Mouse (Mus musculus) embryonic stem cell, embryonic (primary cell): ENCODE results near the gene Mindy4b-ps.

Experiments
- CTCF ChIA-PET, 4 experiments: fragments of 300-600 bp in 2 of 4; fragments of 350-600 bp in 2 of 4; sonication (Branson Sonifier 250); formaldehyde crosslinking; loops; one replicate each; lab custom pipeline; 2022; ENCODE audit warnings: inconsistent platforms in 2 of 4; lab: Charles Lee
- POLR2A ChIA-PET, 4 experiments: fragments of 300-600 bp in 2 of 4; fragments of 350-600 bp in 2 of 4; sonication (Branson Sonifier 250); formaldehyde crosslinking; loops; one replicate each; lab custom pipeline; 2022; ENCODE audit warnings: antibody characterized with exemption in 4 of 4, inconsistent platforms in 1 of 4; lab: Charles Lee

Gene Mindy4b-ps

DNA sequence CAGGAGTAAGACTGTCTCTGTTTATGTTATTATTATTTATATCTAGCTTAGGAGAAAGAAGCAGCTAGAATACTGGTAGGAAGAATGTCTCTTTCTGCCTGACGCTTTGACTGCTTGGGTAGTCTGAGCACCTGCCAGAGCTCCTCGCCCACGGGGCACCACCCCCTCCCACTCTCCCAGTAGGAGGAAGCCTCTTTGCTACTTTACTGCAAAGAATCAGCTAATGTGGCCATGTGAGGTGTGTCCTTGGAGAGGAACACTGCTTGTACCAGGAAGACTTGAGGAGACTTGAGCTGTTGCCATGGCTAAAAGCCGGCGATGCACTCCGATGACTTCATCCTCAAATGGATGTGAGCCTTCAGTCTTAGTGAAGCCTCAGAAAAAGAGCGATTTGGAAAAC is 32.6 kb downstream of the Mindy4b-ps start:
- ChIA-PET POLR2A (no interaction called here), CTCF (no interaction called here)

DNA sequence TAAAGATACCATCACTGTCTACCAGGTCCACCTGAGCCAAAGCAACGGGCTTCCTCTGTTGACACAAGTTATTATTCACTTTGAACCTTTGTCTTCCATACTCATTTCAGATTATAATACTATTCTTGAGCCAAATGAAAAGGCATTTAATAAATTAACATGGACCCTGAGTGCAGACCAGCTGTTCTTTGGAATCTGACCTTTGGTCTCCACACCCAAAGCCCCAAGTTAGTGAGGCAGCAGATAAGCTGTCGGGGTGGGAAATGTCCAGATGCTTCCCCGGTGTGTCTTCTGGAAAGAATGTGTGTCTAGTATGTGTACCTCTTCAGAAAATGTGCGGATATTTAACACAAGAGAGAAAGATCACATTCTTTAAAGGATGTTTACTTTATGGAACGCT is 33.1 kb downstream of the Mindy4b-ps start:
- ChIA-PET POLR2A (no interaction called here), CTCF (no interaction called here)

DNA sequence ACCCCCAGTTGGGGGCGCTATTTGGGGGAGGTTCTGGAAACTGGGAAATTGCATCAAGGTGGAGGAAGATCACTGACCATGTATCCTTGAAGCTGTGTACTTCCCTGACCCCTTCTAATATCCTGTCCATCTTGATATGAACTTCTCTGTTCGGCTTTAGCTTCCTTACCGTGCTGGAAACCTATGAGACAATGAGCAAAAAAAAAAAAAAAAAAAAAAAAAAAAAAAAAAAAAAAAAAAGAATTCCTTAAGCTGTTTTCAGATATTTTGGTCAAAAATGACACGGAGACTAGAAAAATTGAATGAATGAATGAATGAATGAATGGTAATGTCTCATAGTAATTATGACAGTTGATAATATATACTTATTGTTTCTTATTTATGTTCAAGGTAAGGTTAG is 35.6 kb downstream of the Mindy4b-ps start:
- ChIA-PET CTCF (interaction anchor here (0.6 to 1.9 kb wide), 24 partner anchors 8 to 174 kb away, joined by 3 to 12 read pairs (median 3); no protein-coding TSS in a partner anchor), POLR2A (interaction anchor here in 2 of 4 experiments (0.6 kb wide), 2 partner anchors 221 to 517 kb away, joined by 3 read pairs; no protein-coding TSS in a partner anchor)

DNA sequence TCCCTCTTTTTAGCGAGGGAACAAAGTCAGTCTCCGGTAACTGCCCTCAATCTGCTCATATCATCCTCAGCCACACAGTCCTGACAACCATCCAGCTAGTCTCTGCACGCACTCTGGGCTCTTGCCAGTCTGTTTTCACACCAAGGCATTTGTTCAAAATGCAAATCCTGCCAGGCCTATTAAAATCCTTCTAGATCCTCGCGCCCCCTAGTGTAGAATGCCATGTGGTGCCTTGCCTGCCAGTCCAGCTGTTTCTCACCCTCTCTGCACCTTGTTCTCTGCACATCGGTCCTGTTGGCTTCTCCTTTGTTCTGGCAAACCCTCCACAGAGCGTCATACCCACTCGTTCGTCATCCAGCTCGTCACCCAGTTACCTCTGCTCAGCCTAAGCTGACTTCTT is 36.2 kb downstream of the Mindy4b-ps start:
- POLR2A ChIA-PET = interaction anchor here in 1 of 4 experiments (0.6 to 0.8 kb wide), 2 partner anchors 8 to 516 kb away, joined by 3 to 4 read pairs; no protein-coding TSS in a partner anchor
- CTCF ChIA-PET = interaction anchor here (0.7 to 1.9 kb wide), 19 partner anchors 9 to 168 kb away, joined by 3 to 12 read pairs (median 3); no protein-coding TSS in a partner anchor

DNA sequence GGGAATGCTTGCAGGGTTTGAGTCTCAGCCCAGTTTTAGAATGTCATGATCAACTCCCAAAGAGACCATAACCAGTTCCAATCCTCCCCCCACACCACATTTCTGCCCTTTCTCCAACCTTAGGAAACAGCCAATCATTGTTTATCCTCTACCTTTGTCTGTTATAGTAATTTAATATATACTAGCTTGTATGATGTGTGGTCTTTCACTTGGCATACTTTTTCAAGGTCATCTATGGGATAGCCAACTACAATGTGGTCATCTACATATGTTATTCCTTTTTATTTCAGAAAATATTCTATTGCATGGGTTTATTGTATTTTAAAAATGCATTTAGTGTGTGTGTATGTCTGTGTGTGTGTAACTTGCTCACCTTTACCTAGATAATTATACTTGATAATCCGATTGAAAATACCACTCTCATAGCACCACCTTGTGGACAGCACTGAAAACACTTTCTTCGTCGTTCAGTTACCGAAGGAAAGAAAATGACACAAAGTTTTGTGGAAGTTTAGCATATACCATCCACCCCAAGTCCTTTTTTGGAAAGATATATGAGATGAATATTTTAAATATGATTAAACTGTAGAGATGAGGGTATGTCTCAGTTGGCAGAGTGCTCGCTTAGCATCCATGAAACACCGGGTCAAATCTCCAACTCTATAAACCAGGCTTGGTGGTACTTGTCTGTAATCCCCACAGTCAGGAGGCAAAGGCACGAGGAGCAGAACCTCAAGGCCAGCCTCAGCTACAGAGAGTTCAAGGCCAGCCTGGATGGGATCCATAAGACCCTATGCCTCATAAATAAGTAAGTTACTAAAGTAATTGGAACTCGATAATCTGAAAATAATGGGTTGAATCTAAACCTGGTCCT is 37.7 kb downstream of the Mindy4b-ps start:
- CTCF ChIA-PET = interaction anchor here in 1 of 4 experiments (1.0 kb wide), 1 partner anchor 127 kb away, joined by 3 read pairs; no protein-coding TSS in a partner anchor
- POLR2A ChIA-PET = no interaction called here

DNA sequence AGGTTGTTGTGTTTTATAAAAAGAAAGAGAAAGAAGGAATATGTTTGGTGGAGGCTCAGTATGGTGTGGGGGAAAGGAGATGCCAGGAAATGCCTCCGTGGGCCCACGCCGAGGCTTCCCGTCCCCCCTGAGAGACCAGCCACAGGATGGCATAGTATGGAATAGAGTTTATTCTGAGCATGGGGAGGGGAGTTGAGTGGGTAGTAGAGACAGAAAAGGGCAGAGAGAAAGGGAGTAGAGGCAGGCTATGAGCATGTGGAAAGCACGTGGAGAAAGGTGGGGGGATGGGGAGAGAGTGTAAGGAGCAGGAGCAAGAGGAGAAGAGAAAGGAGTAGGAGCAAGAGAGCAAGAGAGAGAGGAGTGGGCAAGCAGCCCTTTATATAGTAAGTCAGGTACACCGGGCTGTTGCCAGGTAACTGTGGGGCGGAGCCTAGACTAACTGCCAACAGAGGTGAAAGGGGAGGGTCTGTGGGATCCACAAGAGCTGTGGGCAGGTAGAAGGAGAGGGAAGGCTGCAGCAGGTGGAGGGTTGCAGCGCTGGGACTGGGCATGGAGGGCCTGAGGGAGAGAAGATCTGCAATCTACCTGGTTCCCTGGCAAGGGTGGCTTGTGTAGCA is 38.4 kb downstream of the Mindy4b-ps start:
- ChIA-PET POLR2A (interaction anchor here in 1 of 4 experiments (0.6 kb wide), 1 partner anchor 26 kb away, joined by 7 read pairs; no protein-coding TSS in a partner anchor), CTCF (interaction anchor here in 1 of 4 experiments (1.0 kb wide), 1 partner anchor 126 kb away, joined by 3 read pairs; no protein-coding TSS in a partner anchor)

DNA sequence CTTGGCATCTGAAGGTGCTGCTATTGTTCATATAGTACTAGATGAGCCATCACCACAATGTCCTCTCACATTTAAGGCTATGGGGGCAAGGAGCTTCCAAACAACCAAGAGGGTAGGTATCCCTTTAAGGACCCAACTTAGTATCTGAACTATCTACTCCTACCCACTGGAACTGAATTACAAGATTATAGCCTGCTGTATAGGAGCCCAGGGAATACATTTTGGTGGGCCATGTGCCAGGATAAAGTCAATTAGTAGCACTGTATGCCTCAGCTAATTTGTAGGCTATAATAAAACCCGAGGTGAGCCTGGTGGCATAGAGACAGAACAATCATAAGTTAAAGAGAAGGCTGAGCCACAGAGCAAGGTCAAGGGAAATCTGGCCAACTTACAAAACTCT is 65.7 kb downstream of the Mindy4b-ps start:
- CTCF ChIA-PET = interaction anchor here in 1 of 4 experiments (0.7 kb wide), 1 partner anchor 309 kb away, joined by 7 read pairs; no protein-coding TSS in a partner anchor
- POLR2A ChIA-PET = no interaction called here

DNA sequence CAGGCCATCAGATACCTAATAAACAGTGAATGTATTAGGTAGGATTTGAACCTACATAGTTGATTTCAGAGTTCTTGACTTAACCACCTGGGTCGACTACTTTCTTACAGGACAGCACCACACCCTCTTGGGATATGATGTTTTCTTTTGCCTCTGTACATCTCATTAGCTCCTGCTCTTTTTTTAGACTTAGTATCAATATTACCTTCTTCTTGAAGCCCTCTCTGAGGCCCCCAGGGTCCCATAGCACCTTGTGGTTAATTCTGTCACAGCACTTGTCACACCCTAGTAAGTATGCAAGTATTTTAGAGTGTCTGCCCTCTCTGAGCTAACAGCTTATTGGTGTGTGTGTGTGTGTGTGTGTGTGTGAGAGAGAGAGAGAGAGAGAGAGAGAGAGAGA is 66.3 kb downstream of the Mindy4b-ps start:
- POLR2A ChIA-PET = no interaction called here
- CTCF ChIA-PET = interaction anchor here in 1 of 4 experiments (0.7 kb wide), 1 partner anchor 310 kb away, joined by 7 read pairs; no protein-coding TSS in a partner anchor

DNA sequence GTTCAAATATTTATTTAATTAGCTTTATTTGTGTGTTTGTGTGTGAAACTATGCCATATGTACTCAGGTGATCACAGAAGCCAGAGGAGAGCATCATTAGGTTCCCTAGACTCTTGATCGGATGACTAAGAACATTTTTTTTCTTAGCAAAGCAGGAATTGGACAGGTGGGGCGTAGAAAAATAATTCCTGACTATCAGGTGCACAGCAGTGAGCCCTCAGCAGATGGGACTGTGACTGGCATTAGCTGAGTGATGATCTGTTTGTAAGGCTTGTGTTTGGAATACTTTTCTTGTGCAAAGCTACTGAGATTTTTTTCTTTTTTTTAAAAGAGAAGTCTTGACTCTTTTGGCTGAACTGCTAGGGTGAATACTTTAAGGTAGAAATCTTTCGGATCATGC is 67.8 kb downstream of the Mindy4b-ps start:
- CTCF ChIA-PET = no interaction called here
- POLR2A ChIA-PET = no interaction called here

DNA sequence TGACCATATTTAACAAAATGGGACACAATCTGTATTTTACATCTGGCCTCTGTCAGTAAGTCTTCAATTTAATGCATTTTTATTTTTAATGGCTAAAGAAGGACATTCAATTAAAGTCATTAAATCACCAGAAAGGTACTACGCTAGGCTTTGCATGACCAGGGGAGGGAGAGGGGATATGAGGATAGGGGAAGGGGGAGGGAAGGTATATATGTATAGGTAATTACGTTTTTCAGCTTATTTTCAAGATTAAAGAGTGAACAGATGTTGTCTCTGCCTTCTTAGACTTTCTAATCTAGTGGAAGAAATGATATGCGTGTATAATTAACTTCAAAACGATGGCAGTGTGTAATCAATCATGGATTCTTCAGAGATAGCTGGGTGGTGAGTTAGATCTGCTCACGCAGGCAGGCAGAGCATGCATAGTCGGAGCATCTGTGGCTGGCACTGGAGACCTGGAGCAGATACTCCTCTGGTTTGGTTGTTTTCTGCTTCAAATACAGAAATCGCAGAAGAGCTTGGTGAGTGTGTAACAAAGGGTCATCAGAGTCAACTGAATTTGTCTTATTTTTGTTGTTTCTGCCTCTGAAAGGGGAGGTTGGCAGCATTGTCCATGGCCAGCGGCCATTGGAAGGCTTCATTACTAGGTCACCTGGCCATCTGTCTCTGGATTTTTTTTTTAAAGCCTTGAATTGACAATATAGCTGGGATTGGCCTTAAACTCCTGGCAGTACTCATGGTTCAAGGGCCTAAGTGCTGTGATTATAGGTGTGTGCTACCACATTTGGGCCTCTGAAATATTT is 70.1 kb downstream of the Mindy4b-ps start:
- CTCF ChIA-PET = no interaction called here

DNA sequence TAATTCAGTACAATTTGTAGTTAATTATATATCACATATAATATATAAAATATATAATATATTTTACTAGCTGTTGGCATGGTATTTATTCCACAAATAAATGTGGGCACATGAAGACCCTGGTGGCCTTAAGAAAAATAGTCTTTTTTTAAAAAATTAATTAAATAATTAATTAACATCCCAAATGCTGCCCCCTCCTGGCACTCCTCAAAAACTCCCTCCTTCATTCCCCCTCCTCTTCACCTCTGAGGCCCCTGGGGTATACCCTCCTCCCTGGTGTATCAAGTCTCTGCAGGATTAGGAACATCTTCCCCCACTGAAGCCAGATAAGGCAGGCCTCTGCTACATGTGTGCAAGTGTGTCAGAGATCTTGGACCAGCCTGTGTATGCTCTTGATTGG is 73.4 kb downstream of the Mindy4b-ps start:
- ChIA-PET POLR2A (no interaction called here), CTCF (no interaction called here)

More for the DNA sequence above, 70.1 kb downstream of the Mindy4b-ps start:
- POLR2A ChIA-PET = interaction anchor here in 1 of 4 experiments (0.6 kb wide), 1 partner anchor 11 kb away, joined by 3 read pairs; no protein-coding TSS in a partner anchor

DNA sequence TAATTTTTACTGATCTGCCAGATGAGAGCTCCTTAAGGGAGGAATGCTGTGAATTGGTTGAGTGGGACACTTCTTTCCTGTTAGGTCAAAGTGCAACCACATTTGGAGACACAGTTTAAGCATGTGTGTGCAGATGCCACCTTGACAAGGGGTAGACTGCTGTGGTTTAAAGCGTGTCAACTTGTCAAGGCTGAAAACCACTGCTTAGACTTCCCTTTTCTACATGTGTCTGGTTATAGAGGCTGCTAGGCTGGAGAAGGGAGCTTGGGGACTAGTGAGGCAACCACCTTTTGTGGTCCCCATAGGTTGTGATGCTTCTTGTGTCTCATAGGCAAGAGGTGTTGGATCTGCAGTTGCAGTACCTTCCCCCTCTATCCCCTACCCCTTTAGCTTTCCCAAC is 74.2 kb downstream of the Mindy4b-ps start:
- CTCF ChIA-PET = interaction anchor here in 1 of 4 experiments (0.6 kb wide), 1 partner anchor 57 kb away, joined by 3 read pairs; no protein-coding TSS in a partner anchor
- POLR2A ChIA-PET = no interaction called here

DNA sequence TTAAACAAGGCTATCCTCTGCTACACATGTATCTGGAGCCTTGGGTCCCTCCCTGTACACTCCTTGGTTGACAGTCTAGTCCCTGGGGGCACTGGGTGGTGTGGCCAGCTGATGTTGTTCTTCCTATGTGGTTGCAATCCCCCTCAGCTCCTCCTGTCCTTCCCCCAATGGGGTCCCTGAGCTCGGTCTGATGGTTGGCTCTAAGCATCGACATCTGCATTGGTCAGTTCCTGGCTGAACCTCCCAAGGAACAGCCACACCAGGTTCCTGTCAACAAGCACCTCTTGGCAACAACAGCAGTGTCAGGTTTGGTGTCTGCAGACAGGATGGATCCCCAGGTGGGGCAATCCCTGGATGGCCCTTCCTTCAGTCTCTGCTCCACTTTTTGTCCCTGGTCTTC is 82.6 kb downstream of the Mindy4b-ps start:
- POLR2A ChIA-PET = interaction anchor here in 1 of 4 experiments (0.5 kb wide), 1 partner anchor 49 kb away, joined by 3 read pairs; no protein-coding TSS in a partner anchor
- CTCF ChIA-PET = no interaction called here
